Mouse (Mus musculus): ENCODE measurements around the gene Msl2. TPM values are rescaled to one million over a fixed set of nuclear protein-coding genes. Genes with fewer than 3 reads are reported as not detected.
A peak's percentile ranks its signal among the peaks of the same experiment; 100 is the strongest.

The Msl2 gene
- polyA plus RNA-seq, 1 experiment from 2014 or later = 3.5 TPM

- H3K36me3 ChIP-seq (ENCODE audit: control insufficient read depth, insufficient read depth, low read length) = no peaks in the 10 kb centered on the region
- H3K27ac ChIP-seq (replicated peaks) = no peak overlapping the region
- TF ChIP-seq CTCF (IDR thresholded peaks at IDR 0.05; ENCODE audit: low read depth) = no peak
- no peak for TF ChIP-seq EP300 (optimal IDR thresholded peaks at IDR 0.05)
- no peaks in the 10 kb centered on the region for H3K9me3 ChIP-seq (ENCODE audit: control insufficient read depth, low read length)
- no peaks in the 10 kb centered on the region for H3K27me3 ChIP-seq (ENCODE audit: control insufficient read depth, insufficient read depth, low read length)
- no peak overlapping the region for H3K4me2 ChIP-seq (replicated peaks; ENCODE audit: low read depth)
- H3K4me1 ChIP-seq (replicated peaks; ENCODE audit: control insufficient read depth, insufficient read depth) = no peaks in the 10 kb centered on the region
- ATAC-seq (ENCODE audit: low FRiP score, low TSS enrichment) = peak; percentile 60; the same call in 1 of the 2 replicates
- H3K9ac ChIP-seq (ENCODE audit: low read length) = no peak overlapping the region
- WGBS = 46% methylated on average over 6 of the region's 6 CpGs
- H3K4me3 ChIP-seq (ENCODE audit: low read depth, low read length) = no peak overlapping the region
- peak; percentile 29 for DNase-seq (ENCODE audit: low spot score)
Observed at GRCm38 (mm10) chr9:101052691-101053090, 21.2 kb upstream of the Msl2 start.

- no peaks in the 10 kb centered on the region for H3K36me3 ChIP-seq (ENCODE audit: control insufficient read depth, insufficient read depth, low read length)
- no peak overlapping the region for H3K4me2 ChIP-seq (replicated peaks; ENCODE audit: low read depth)
- no peak overlapping the region for H3K4me3 ChIP-seq (ENCODE audit: low read depth, low read length)
- no peaks in the 10 kb centered on the region for H3K9me3 ChIP-seq (ENCODE audit: control insufficient read depth, low read length)
- H3K27me3 ChIP-seq (ENCODE audit: control insufficient read depth, insufficient read depth, low read length) = no peaks in the 10 kb centered on the region
- WGBS = 50% methylated on average over 14 of the region's 14 CpGs
- H3K4me1 ChIP-seq (replicated peaks; ENCODE audit: control insufficient read depth, insufficient read depth) = no peaks in the 10 kb centered on the region
- ATAC-seq (ENCODE audit: low FRiP score, low TSS enrichment) (peak; percentile 76; the same call in 1 of the 2 replicates), DNase-seq (ENCODE audit: low spot score) (peak; percentile 47)
- TF ChIP-seq CTCF (IDR thresholded peaks at IDR 0.05; ENCODE audit: low read depth) (peak; percentile 28; the same call in 1 of the 2 replicates), EP300 (optimal IDR thresholded peaks at IDR 0.05) (no peak)
- no peak overlapping the region for H3K9ac ChIP-seq (ENCODE audit: low read length)
- 0 out of 2 replicates have a peak overlapping the region, but pooled peaks have one; percentile 3 for H3K27ac ChIP-seq (replicated peaks)
Observed at GRCm38 (mm10) chr9:101053279-101053678, 20.6 kb upstream of the Msl2 start.

GRCm38 (mm10) chr9:101057156-101057555, 16.7 kb upstream of the Msl2 start:
- H3K4me3 ChIP-seq (ENCODE audit: low read depth, low read length) = no peak overlapping the region
- no peak for TF ChIP-seq EP300 (optimal IDR thresholded peaks at IDR 0.05)
- TF ChIP-seq CTCF (IDR thresholded peaks at IDR 0.05; ENCODE audit: low read depth) = no peak
- H3K9me3 ChIP-seq (ENCODE audit: control insufficient read depth, low read length) = no peaks in the 10 kb centered on the region
- no peak overlapping the region for H3K4me2 ChIP-seq (replicated peaks; ENCODE audit: low read depth)
- no peak for ATAC-seq (ENCODE audit: low FRiP score, low TSS enrichment)
- H3K9ac ChIP-seq (ENCODE audit: low read length) = no peak overlapping the region
- DNase-seq (ENCODE audit: low spot score) = no peak
- no peak overlapping the region for H3K27ac ChIP-seq (replicated peaks)
- H3K36me3 ChIP-seq (ENCODE audit: control insufficient read depth, insufficient read depth, low read length) = no peaks in the 10 kb centered on the region
- H3K27me3 ChIP-seq (ENCODE audit: control insufficient read depth, insufficient read depth, low read length) = no peaks in the 10 kb centered on the region
- H3K4me1 ChIP-seq (replicated peaks; ENCODE audit: control insufficient read depth, insufficient read depth) = no peaks in the 10 kb centered on the region
- WGBS = 79% methylated on average over 4 of the region's 4 CpGs

DNA sequence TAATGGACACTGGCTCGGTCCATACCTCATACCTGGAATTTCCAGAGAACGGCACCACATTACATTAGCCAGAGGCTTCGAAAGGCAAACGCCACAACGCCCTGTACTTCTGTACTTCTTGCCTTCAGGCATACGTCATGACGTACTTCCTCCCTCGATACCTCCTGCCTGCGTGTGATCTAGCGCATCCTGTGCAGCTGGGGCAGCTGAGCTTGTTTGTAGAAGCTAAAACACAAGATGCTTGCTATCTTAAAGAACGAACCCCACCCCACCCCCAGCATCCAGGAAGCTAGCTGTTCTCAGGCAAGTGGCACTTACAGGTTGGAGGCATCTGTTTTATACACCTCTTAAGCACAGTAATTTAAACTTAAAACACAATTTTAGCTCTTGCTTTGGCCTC, 12.9 kb upstream of the Msl2 start:
- Histone ChIP-seq H3K27me3 (ENCODE audit: control insufficient read depth, insufficient read depth, low read length) (no peaks in the 10 kb centered on the region), H3K4me2 (replicated peaks; ENCODE audit: low read depth) (no peak overlapping the region), H3K4me3 (ENCODE audit: low read depth, low read length) (no peak overlapping the region), H3K9me3 (ENCODE audit: control insufficient read depth, low read length) (no peaks in the 10 kb centered on the region), H3K27ac (replicated peaks) (no peak overlapping the region), H3K4me1 (replicated peaks; ENCODE audit: control insufficient read depth, insufficient read depth) (no peaks in the 10 kb centered on the region), H3K9ac (ENCODE audit: low read length) (no peak overlapping the region), H3K36me3 (ENCODE audit: control insufficient read depth, insufficient read depth, low read length) (no peaks in the 10 kb centered on the region)
- ATAC-seq (ENCODE audit: low FRiP score, low TSS enrichment) = peak; percentile 42; the same call in 1 of the 2 replicates
- DNase-seq (ENCODE audit: low spot score) = no peak
- TF ChIP-seq EP300 (optimal IDR thresholded peaks at IDR 0.05) (no peak), CTCF (IDR thresholded peaks at IDR 0.05; ENCODE audit: low read depth) (no peak)
- 58% methylated on average over 11 of the region's 11 CpGs for WGBS

GRCm38 (mm10) chr9:101062253-101062780, 11.6 kb upstream of the Msl2 start:
- no peak for TF ChIP-seq EP300 (optimal IDR thresholded peaks at IDR 0.05)
- no peak for TF ChIP-seq CTCF (IDR thresholded peaks at IDR 0.05; ENCODE audit: low read depth)
- no peak overlapping the region for H3K4me3 ChIP-seq (ENCODE audit: low read depth, low read length)
- H3K36me3 ChIP-seq (ENCODE audit: control insufficient read depth, insufficient read depth, low read length) = no peaks in the 10 kb centered on the region
- H3K4me1 ChIP-seq (replicated peaks; ENCODE audit: control insufficient read depth, insufficient read depth) = no peaks in the 10 kb centered on the region
- no peak overlapping the region for H3K9ac ChIP-seq (ENCODE audit: low read length)
- H3K4me2 ChIP-seq (replicated peaks; ENCODE audit: low read depth) = no peak overlapping the region
- no peak overlapping the region for H3K27ac ChIP-seq (replicated peaks)
- DNase-seq (ENCODE audit: low spot score) = no peak
- H3K9me3 ChIP-seq (ENCODE audit: control insufficient read depth, low read length) = no peaks in the 10 kb centered on the region
- 54% methylated on average over 6 of the region's 6 CpGs for WGBS
- no peaks in the 10 kb centered on the region for H3K27me3 ChIP-seq (ENCODE audit: control insufficient read depth, insufficient read depth, low read length)
- ATAC-seq (ENCODE audit: low FRiP score, low TSS enrichment) = no peak

DNA sequence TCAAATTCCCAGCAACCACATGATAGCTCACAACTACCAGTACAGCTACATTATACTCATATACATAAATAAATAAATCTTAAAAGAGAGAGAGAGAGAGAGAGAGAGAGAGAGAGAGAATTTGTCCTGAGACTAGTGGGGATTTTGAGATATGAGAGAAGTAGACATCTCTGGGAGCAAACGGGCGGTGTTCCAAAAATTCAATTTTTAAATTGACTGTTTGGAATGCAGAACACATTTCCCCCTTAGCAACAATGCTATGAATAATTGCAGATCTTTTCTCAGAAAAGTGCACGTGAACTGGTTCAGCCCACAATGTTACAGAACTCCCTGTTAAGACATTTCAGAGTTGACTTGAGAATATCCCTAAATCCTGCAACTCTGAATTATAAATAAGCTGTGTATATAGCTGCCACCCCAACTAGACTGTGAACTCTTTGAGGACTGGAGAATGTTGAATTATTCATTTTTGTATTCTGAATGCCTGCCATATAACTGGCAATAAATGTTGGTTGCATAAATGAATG, 8.8 kb upstream of the Msl2 start:
- no peaks in the 10 kb centered on the region for H3K36me3 ChIP-seq (ENCODE audit: control insufficient read depth, insufficient read depth, low read length)
- H3K9me3 ChIP-seq (ENCODE audit: control insufficient read depth, low read length) = no peaks in the 10 kb centered on the region
- H3K4me1 ChIP-seq (replicated peaks; ENCODE audit: control insufficient read depth, insufficient read depth) = no peaks in the 10 kb centered on the region
- H3K9ac ChIP-seq (ENCODE audit: low read length) = no peak overlapping the region
- DNase-seq (ENCODE audit: low spot score) (no peak), ATAC-seq (ENCODE audit: low FRiP score, low TSS enrichment) (no peak)
- H3K27me3 ChIP-seq (ENCODE audit: control insufficient read depth, insufficient read depth, low read length) = no peaks in the 10 kb centered on the region
- H3K27ac ChIP-seq (replicated peaks) = no peak overlapping the region
- TF ChIP-seq CTCF (IDR thresholded peaks at IDR 0.05; ENCODE audit: low read depth) = no peak
- no peak for TF ChIP-seq EP300 (optimal IDR thresholded peaks at IDR 0.05)
- 68% methylated on average over 3 of the region's 3 CpGs for WGBS
- H3K4me2 ChIP-seq (replicated peaks; ENCODE audit: low read depth) = no peak overlapping the region
- no peak overlapping the region for H3K4me3 ChIP-seq (ENCODE audit: low read depth, low read length)
